Mouse (Mus musculus): ENCODE measurements around the gene Cartpt.
"Not testable (repeated sequence)": the region's sequence is repeated elsewhere in the genome, so short reads cannot be mapped to it uniquely, and the experiment has no call there.

Cartpt gene

GRCm38 (mm10) chr13:99857336-99857735, 43.6 kb downstream of the Cartpt start:
- no peak for DNase-seq (ENCODE audit: low spot score in 2 of 2)

DNA sequence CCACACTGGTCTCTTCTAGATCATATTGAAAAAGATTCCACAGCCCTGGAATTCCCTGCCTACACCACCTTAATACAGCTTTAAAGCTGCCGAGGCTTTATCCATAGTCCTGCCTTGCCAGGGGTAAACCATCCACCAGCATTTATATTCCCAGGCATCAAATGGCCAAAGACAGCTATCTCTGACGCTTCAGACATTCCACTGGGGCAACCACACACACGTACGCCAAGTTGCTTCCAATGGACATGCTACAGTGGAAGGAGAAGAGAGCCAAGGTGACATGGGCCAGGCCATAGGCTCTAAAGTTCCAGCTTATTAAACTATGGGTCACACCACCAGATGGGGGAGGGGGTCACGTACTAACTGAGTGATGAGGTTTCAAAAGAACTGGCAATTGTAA, 45.7 kb downstream of the Cartpt start:
- DNase-seq (ENCODE audit: low spot score in 2 of 2), result no peak

GRCm38 (mm10) chr13:99853131-99853530, 47.8 kb downstream of the Cartpt start:
- no peak for DNase-seq (ENCODE audit: low spot score in 2 of 2)

DNA sequence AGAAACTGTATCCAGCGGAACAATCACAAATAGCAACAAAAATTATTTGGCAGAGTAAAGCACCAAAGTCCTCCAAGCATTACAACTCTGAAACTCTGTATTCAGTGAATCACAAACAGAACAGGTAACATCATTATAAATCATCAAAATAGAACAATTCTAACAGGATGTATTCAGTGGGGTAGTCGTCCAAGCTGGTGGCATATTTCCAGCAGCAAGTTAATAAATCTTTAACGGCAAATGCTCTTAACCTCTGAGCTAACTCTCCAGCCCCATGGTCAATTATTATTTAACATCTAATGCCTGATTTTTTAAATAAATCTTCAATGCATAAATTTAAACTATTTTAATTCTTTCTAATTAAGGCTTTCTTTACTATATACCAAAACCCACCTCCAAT, 48.5 kb downstream of the Cartpt start:
- DNase-seq (ENCODE audit: low spot score in 2 of 2), result not testable (repeated sequence)

- DNase-seq (ENCODE audit: low spot score in 2 of 2), result no peak
These were observed 49.9 kb downstream of the Cartpt start for GRCm38 (mm10) chr13:99851026-99851425.

- DNase-seq (ENCODE audit: low spot score in 2 of 2), result peak in 1 of 2 experiments; percentile 61
These were observed 51.3 kb downstream of the Cartpt start for GRCm38 (mm10) chr13:99849597-99849996.
